8 mouse cellular contexts compared by ENCODE assay signal in genomic region chr17:78735731-78736472, GRCm38 (mm10). TPM values are rescaled to one million over a fixed set of nuclear protein-coding genes. Genes with fewer than 3 reads are reported as not detected.
DNase-seq lines count a peak whose midpoint lies in the region; ATAC-seq lines count a peak whose summit lies in the region.

No protein-coding gene starts in this region.

- DNase-seq in lung, adult 18-20 months = peak; percentile 9 to 12
- no peak for DNase-seq in lung, postnatal 25 days (ENCODE audit: low spot score)
- DNase-seq in Muller cell, postnatal 12 days (ENCODE audit: inconsistent ontology term) = peak; percentile 40
- DNase-seq in cerebellum, adult 9-11 months = peak; percentile 65
- peak; percentile 18 to 34 for DNase-seq in layer of hippocampus, postnatal 36 days
- DNase-seq in midbrain, embryonic 10.5 days (ENCODE audit: low spot score) = no peak
- DNase-seq in testis, postnatal 10 days (ENCODE audit: low spot score) = peak; percentile 51

- ATAC-seq in heart, embryonic 12.5 days (ENCODE audit: insufficient number of reproducible peaks, low FRiP score) = peak; percentile 80

- WGBS in heart, embryonic 12.5 days = under 1% methylated on average over 28 of the region's 39 CpGs
- under 1% methylated on average over 28 of the region's 39 CpGs for WGBS in midbrain, embryonic 10.5 days

- H3K4me1 ChIP-seq in heart, embryonic 12.5 days (replicated peaks) = peaks cover 34% of the 10 kb centered on the region
- peaks cover 36% of the 10 kb centered on the region for H3K4me1 ChIP-seq in midbrain, embryonic 10.5 days

- peak overlapping the region; percentile 79 for H3K4me2 ChIP-seq in heart, embryonic 12.5 days

- peak overlapping the region; percentile 98 for H3K9ac ChIP-seq in heart, embryonic 12.5 days

- H3K9me3 ChIP-seq in heart, embryonic 12.5 days (replicated peaks) = no peaks in the 10 kb centered on the region
- H3K9me3 ChIP-seq in midbrain, embryonic 10.5 days (replicated peaks) = no peaks in the 10 kb centered on the region

- H3K36me3 ChIP-seq in heart, embryonic 12.5 days = no peaks in the 10 kb centered on the region
- peaks cover 4% of the 10 kb centered on the region; the same call in 1 of the 2 replicates for H3K36me3 ChIP-seq in midbrain, embryonic 10.5 days

- H3K27ac ChIP-seq in heart, embryonic 12.5 days (ENCODE audit: poor library complexity, severe bottlenecking) = peak overlapping the region; percentile 98
- peak overlapping the region; percentile 96 for H3K27ac ChIP-seq in midbrain, embryonic 10.5 days (replicated peaks)

- peak overlapping the region; percentile 96 for H3K4me3 ChIP-seq in heart, embryonic 12.5 days
- H3K4me3 ChIP-seq in midbrain, embryonic 10.5 days = peak overlapping the region; percentile 92

- H3K27me3 ChIP-seq in heart, embryonic 12.5 days (replicated peaks) = no peaks in the 10 kb centered on the region
- peaks cover 7% of the 10 kb centered on the region; the same call in 1 of the 2 replicates for H3K27me3 ChIP-seq in midbrain, embryonic 10.5 days (ENCODE audit: low read depth, poor library complexity, severe bottlenecking)

RNA-seq across cellular contexts. Expression of gene Strn, which starts 1.1 kb away (rescaled TPM):
- polyA plus RNA-seq in heart, embryonic 12.5 days (2016; fragmentation: Nextera tagmentation; extraction: Ambion mirVana) = 19.3 and 20.6 TPM in 2 replicates
- total RNA-seq in layer of hippocampus, postnatal 36 days (2021) = 10 to 100 TPM; 59.1 to 68.3 TPM
- 5.4 and 6.1 TPM in 2 replicates for polyA plus RNA-seq in midbrain, embryonic 10.5 days (2016; fragmentation: Nextera tagmentation; extraction: Ambion mirVana)

Comparison
In these comparisons a context has a peak if more than half of its experiments do, and no peak if none do; other contexts are left out.
1. DNase-seq: peak in lung, adult 18-20 months (2 of 2), Muller cell, postnatal 12 days (single experiment), cerebellum, adult 9-11 months (single experiment), layer of hippocampus, postnatal 36 days (2 of 2) and testis, postnatal 10 days (single experiment); none in lung, postnatal 25 days (single experiment) and midbrain, embryonic 10.5 days (single experiment).